Mouse (Mus musculus) cerebellum, adult (tissue): ENCODE measurements around the gene Gm609.

Experiments
- ATAC-seq: cut with Nextera tagmentation; 2 replicates; pipeline ENCODE4 v1.9.2; 2017; ENCODE audit warnings: mild to moderate bottlenecking, moderate library complexity, mixed read lengths; ENCODE audit not compliant: insufficient number of reproducible peaks, low FRiP score, low TSS enrichment

Gene Gm609

GRCm38 (mm10) chr16:45363480-45364045, 129.2 kb downstream of the Gm609 start:
- ATAC-seq = no peak
